Mouse (Mus musculus): ENCODE results near the gene Trp53i13.

The Trp53i13 gene

DNA sequence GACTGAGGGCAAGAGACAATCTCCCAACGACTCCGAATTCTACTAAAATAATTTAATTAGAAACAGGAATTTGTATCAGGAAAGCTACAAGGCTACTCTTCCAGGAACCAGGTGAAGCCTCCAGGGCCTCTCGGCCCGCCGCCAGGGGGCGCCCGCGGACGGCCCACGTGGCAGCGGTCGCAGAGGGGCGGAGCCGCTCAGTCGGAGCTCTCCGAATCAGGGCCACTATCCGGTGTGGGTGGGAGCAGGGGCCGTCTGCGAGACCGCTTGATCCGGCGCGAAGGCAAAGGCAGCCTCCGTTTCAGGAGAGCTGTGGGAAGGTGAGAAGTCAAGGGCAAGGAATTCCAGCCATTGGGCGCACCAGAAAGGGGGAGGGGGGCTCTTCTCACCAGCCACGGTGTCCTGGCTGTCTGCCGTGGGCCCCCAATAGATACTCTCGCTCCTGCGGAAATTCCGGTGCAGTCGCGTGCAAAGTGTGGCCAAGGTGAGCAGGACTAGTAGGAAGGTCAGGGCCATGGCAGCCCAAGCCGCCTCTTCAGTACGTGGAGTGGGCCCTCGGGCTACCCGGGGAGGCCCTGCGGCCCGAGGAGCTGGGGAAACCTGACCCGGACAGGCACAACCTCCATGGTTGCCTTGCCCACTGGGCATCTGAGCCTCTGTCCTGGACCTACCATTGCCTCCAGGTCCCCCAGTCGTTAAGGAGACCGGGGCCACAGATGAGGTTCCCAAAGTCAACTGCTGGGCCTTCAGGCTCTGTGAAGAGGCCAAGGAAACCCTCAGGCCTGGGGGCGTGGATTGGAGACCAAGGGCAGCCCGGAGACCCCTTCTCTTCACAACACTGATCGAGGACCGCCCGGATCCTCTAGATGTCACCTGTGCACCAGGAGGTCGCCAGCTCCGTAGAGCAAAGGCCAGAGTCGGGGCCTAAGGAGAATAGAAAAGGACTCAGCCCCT is 7.4 kb downstream of the Trp53i13 start:
- no peak for DNase-seq (ENCODE audit: low spot score)

DNA sequence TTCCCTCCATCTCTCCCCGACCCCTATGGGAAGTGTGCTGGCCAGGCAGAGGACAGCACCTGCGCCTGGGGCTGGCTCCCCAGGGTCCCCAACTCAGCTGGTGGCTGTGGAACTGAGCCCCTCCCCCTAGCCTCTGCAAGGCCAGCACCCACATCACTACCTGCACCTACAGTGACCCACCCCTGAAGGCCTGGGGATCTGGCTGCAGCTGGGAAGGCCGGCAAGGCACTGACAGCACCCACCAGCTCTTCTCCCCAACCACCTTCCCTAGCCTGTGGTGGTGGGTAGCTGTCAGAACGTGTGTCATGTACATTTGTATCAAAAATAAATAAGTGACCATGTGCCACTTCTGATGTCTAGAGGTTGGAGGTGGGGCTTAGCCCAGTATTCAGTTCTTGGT is 8.4 kb downstream of the Trp53i13 start:
- DNase-seq (ENCODE audit: low spot score): no peak

DNA sequence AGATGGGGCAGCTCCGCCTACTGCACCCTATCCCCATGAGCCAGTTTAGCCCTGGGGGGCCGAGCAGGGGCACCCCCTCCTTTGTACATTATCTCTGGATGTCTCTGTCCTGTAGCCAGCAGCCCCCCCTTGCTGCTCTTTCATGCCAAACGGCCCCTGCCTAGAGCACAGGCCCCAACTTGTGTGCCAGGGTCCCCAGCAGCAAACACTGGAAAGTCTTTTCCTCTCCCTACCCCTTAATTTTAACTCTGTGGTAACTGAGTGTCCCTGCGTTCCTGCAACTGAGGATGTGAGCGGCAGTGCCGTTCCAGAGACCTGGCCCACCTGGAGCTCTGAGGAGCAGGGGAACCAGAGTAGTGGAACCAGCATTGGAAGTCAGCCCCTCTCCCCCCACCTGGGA is 8.8 kb downstream of the Trp53i13 start:
- DNase-seq (ENCODE audit: low spot score): no peak

DNA sequence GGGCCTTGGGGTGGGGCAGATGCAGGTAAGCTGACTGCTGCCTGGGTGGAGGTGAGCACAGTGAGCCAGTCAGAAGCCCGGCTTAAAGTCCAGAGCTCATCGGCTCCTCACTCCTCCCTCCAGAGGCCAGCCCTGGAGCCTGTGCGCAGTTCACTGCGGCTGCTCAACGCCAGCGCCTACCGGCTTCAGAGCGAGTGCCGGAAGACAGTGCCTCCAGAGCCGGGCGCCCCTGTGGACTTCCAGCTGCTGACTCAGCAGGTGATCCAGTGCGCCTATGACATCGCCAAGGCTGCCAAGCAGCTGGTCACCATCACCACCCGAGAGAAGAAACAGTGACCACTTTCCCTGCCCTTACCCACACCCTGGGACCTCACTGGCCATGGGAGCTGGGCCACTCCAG is 9.5 kb downstream of the Trp53i13 start:
- DNase-seq (ENCODE audit: low spot score): no peak

DNA sequence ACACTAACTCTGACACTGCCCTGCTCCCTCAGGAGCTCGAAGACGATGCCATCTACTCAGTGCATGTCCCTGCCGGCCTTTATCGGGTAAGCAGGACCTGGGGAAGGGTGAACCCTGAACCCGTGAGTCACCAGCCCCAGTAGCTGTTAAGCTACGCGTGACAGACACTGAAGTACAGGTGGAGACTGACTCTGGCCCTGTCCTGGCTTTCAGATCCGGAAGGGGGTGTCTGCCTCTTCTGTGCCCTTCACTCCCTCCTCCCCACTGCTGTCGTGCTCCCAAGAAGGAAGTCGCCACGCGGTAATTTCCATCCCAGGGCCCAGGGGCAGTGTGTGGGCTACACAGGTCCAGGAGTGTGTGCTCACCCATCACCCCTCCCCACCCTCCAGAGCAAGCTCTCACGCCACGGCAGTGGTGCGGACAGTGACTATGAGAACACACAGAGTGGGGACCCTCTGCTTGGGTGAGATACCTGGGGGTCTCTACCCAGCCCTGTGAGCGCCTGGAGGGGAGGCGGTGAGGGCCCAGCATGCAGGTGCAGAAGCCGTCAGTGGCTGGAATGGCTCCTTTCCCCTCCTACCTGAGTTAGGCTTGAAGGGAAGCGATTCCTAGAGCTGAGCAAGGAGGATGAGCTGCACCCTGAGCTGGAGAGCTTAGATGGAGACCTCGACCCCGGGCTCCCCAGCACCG is 10.3 kb downstream of the Trp53i13 start:
- no peak for DNase-seq (ENCODE audit: low spot score)

DNA sequence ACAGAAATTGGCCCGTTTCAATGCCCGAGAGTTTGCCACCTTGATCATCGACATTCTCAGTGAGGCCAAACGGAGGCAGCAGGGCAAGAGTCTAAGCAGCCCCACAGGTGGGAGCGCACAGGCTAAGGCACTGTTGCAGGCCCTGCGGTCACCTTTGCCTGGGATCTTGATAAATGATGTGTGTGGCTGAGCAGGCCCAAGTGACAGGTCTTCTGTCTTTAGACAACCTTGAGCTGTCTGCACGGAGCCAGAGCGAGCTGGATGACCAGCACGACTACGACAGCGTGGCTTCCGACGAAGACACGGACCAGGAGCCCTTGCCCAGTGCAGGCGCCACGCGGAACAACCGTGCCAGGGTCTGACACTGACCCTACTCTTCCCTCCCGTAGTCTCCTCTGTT is 11.4 kb downstream of the Trp53i13 start:
- DNase-seq (ENCODE audit: low spot score): no peak

DNA sequence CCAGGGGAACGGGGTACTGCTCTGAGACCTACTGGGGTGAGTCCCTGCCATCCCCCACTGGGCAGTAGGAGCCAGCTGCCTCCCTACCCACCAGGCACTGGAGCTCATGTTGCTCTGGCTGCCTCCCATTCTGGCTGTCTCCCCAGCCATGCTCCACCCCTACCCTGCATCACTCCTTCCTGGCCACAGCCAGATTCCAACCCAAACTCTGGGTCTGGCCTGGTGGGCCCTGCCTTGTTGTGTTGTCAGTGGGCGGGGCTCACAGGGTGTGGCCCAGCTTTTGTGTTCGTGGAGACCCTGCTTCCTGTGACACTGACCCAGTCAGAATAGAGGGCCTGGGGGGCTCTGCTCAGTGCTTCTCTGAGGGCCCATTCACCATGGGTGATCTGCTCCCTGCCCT is 12.3 kb downstream of the Trp53i13 start:
- DNase-seq (ENCODE audit: low spot score): no peak

DNA sequence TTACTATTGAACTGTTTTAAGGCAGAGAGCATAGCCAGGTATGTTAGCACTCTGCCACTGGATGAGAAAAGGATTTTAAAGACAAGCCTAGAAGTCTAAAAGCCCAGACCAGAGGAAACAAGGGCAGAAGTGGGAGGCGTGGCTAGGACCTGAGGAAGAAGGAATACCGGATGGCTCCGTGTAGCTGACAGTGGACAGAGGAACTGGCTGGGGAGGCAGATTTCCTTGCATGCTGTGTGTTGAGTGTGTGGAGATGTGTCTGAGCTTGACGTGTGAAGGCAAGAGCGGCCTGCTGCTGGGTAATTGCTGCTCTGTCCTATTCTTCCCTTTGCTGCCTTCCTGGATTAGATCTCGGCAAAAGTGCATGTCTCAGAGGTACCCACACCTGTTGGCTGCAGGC is 13.3 kb downstream of the Trp53i13 start:
- no peak for DNase-seq (ENCODE audit: low spot score)

DNA sequence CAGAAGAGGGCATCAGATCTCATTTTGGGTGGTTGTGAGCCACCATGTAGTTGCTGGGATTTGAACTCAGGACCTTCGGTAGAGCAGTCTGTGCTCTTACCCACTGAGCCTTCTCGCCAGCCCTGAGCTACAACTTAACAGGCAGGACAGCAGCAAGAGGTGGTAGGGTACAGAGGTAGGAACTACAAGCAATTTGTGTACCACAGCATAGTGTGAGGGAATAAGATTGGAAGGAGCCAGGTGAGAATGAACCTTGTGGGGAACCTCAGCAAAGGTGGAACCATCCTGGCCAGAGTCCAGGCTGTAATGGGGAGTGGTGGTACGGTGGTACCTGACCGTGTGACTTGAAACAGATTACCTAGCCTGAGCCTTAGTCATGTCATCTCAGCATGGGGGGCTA is 13.8 kb downstream of the Trp53i13 start:
- DNase-seq (ENCODE audit: low spot score): no peak

DNA sequence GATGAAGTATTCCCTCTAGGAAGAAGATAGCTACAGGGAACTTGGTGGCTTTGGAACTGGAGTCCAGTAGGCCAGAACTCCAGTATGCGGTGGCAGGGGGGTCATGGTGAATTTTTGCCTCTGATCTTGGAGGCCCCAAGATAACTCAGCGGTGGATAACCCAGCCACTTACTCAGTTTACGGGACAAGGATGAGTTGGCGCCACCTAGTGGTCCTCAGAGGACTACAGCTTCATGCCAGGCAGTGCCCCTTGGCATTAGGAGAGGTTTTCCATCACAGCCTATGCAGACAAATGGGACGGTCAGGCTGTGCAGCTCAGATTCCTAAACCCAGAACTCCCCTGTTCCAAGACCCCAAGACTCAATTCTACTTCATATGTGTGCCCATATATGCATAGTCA is 14.4 kb downstream of the Trp53i13 start:
- DNase-seq (ENCODE audit: low spot score): no peak

DNA sequence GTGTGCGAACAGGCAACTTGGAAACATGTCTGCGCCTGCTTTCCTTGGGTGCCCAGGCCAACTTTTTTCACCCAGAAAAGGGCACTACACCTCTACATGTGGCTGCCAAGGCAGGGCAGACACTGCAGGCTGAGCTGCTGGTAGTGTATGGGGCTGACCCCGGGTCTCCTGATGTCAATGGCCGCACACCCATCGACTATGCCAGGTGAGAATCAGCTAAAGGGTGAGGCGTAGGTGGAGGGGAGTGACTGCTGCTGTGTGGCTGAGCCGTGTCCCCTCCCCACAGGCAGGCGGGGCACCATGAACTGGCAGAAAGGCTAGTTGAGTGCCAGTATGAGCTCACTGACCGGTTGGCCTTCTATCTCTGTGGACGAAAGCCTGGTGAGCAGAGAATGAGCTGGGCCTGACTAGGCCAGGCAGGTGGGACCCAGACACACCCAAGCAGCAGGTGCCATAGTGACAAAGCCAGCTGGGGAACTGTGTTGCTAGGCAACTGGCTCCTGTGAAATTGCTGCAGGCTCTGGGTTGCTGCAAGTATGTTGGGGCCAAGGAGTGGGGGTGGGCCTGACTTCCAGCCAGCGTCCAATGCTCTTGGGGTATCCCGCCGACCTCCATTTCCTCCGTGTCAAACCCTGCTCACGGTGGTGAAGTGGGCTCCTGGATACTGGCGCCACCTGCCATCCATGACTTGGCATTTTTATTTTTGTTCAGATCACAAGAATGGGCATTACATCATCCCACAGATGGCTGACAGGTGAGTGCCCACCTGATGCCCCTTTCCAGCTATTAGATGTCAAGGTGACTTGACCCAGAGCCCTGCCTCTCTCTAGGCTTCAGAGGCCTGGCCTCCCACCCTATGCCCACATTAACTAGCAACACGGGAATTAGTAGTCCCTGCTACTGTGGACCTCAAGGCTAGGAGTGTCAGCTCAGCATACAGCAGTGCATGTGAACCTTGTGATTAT is 15.1 kb downstream of the Trp53i13 start:
- DNase-seq (ENCODE audit: low spot score): no peak

DNA sequence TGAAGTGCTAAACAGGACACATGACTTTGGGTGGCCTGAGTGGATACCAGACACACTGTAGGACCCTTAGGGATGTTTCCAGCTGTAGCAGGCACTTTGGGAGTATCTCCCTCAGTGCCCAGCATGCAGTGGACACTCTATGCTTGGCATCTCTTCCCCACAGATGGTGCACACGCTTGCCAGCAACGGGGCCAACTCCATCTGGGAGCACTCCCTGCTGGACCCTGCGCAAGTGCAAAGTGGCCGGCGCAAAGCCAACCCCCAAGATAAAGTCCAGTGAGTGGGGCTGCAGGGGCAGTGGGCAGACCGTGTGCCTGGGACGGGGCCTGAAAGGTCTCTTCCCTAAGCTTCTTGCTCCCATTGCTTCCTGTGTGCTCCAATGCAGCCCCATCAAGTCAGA is 16.4 kb downstream of the Trp53i13 start:
- no peak for DNase-seq (ENCODE audit: low spot score)

DNA sequence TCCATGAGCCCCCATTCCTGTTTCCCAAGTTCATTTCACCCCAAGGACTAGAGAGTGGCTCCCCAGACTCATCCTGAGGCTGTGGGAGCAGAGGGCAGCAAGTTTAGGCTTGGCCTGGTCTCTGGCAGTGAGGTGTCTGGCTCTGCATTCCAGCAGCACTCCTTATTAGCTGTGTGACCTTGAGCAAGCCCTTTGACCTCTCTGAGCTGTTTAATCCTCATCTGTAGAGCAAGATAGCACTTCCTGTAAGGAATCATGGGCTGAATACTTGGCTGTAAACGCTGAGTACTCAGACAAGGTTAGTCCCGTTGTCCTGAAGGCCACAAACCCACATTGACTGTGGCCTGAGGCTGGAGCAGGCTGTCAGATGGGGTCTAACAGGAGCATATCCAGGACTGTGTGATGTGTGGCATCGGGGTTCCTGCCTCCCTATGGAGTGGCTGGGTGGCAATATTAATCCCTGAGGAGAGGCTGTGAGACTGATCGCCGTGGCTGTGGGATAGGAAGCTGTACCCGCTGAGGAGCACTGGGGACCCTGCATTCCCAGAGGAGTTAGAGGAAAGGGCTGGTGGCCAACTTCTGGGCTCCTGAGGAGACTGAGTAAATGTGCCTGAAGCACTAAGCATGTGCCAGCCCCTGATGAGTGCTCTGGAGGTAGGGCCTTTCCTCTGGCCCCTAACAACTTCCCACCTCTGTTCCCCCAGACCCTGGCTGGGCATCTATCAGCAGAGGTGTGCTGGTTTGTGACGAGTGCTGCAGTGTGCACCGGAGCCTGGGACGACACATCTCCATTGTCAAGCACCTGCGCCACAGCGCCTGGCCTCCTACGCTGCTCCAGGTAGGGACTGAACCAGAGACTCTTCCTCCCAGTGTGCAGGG is 17.3 kb downstream of the Trp53i13 start:
- DNase-seq (ENCODE audit: low spot score): no peak

DNA sequence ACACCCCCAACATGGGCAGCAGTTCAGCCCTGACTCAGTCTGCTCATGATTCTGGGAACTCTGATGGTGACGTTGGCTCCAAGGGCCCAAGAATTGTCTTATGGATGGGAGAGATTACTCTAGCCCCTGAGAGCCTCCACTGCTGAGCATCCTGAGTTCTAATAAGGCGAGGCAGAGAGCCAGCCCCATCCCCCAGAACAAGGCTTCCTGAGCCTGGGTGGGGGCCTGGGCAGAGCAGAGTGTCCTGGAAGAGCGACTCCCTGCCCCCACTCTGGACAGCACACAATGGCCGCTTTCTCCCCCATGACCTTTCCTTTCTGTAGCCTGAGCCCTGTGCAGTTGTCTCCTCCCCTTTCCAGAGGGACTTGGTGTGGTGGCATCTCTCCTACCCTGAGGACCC is 17.9 kb downstream of the Trp53i13 start:
- DNase-seq (ENCODE audit: low spot score): no peak

DNA sequence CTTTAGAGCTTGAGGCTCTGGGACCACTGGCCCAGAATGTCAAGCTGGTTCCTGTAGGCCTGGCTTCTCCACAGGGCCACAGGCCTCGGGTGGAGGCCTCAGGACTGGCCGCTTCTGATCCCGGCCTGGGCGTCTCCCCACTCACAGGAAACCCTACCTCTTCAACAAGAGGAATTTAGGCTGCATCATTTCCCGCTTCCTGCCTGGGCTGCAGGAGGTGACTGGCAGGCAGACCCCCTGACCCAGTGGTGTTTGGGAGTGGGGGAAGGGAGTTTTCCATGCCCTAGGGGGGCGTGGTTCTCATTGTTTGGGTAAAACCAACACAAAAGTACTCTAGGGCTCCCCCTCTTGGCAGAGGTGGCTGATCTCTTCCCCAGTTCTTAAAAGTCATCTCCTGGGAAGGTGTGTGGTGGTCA is 18.4 kb downstream of the Trp53i13 start:
- no peak for DNase-seq (ENCODE audit: low spot score)

DNA sequence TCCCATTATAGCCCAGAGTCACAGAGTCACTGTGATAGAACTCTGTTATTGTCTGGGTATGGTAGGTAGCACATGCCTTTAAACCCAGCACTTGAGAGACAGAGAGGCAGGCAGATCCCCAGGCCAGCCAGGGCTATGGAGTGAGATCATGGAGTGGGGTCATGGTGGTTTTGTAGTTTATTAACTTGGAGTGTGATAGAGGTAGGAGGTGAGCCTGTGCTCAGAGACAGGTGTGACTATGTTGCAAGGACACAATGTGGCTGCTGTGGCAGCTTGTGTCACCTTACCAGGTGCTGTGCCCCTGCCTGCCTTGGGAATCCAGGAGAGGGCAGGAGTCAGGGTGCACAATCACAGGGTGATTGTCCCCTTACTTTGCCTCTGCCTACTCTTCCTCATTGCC is 20.3 kb downstream of the Trp53i13 start:
- no peak for DNase-seq (ENCODE audit: low spot score)

DNA sequence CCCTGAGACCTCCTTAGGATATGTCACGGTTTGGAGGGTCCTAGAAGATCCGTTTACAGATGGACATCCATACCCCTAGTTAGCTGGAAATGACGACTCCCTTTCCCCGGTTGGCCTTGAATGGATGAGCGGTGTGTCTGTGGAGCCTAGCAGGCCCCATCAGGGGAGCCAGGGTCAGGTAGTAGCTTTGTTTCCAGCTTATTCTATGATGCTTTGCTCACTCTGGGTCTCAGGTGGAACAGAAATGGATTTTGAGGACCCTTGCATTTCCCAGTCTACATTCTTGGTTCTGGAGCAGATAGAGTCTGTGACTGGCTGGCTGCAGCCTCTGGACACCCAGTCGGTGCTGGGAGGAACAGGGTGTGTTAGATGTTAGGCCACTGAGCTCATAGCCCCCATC is 21.0 kb downstream of the Trp53i13 start:
- no peak for DNase-seq (ENCODE audit: low spot score)

DNA sequence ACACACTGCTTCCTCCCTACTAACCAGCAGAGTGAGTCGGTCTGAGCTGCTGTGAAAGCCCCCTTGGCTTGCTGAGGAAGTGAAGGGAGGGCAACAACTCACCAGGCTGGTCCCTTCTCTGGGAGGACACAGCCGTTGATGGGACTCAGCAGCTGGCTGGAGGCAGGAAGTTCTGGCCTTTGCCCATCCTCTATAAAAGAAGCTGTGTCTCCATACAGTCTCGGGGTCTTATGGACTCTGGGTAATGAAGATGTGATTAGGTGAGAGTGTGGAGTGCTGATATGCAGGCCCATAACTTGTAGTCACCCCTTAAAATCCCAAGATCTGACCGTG is 21.5 kb downstream of the Trp53i13 start:
- no peak for DNase-seq (ENCODE audit: low spot score)

DNA sequence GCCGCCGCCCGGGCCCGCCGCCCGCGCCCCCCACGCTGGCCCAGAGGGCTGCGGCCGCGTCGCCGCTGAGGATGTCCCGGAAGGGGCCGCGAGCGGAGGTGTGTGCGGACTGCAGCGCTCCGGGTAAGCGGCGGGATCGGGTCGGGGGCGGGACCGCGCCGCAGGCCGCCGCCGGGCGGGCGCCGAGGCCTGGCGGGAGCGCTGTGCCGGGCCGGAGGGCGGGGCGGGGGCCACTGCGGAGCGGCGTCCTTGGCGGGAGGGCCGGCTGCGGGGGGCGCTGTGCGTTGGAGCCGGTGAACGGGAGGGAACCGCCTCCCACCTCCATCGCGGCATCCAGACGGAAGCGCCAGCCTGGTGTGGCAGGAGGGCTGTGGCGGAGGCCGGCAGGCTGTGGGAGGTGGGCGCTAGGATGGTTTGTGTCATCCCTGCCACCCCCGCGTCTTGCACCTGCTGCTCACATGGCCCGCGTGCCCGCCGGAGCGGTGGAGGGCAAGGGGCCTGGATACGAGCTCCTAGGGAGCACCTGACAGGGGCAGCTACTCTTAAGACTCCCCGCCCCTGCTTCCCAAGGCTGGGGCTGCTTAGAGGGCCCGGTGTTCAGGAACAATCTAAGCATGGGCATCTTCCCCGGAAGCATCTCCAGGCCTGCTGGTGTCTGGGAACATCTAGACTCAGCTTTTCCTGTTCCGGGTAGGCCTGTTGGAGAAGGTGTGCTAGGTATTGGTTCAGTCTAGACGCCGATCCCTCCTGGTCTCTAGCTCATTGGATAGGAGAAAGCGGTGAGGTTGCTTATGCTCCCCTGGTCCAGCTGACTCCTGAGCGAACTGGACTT is 22.1 kb downstream of the Trp53i13 start, which contains the start of gene Git1:
Gene Git1, plus strand, starts transcription at position 51 of the 832 bp plus-strand sequence.
- no peak for DNase-seq (ENCODE audit: low spot score)

DNA sequence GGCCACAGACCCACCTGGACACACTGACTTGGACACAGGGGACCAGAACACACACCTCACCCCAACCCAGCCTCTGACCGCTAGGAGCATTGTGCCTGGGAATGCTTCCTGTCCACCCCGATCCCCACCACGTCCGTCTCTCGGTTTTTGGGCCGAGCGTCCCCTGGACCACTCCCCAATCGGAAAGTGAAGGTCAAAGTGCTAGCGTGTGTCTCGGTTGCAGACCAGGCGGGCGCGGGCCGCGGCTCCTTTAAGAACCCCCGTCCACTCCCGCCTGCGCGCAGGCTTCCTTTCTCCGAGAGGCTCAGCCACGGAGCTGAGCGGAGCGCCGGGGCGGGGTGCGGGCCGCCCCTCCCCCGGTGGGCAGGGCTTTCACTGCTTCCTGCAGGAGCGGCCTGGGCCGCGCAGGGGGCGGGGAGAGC is 22.9 kb downstream of the Trp53i13 start:
- DNase-seq (ENCODE audit: low spot score): no peak

All from layer of hippocampus, adult 9-10 months (tissue).